Mouse (Mus musculus) stomach, postnatal 0 days (tissue): ENCODE results near the gene Gm10840.

ENCODE experiments used
- CTCF ChIP-seq: IDR thresholded peaks from 2 replicates; pipeline ENCODE4 v1.5.1; 2016; ENCODE audit warnings: antibody characterized with exemption, low read depth, mild to moderate bottlenecking, moderate library complexity
- EP300 ChIP-seq: optimal IDR thresholded peaks from 2 replicates; pipeline ENCODE3; 2016; ENCODE audit warnings: antibody characterized with exemption

DNA sequence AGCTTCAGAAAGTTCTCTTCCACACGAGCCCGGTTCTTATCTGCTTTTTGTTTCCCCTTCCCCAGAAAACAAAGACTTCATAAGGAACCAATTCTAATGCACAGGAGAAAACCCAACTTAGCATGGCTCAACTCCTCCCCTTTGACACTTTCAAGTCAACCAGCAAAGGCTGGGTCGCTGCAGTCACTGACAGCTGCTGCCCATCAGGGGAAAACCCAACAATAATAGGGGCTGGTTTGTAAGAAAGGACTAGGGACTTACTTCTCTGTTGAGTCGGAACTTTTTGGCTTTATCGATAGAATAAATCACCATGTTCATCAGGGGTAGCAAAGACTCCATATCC, 41.4 kb downstream of the Gm10840 start, which contains the start of gene Strada:
- TF ChIP-seq CTCF = no peak
- no peak for TF ChIP-seq EP300
